Mouse (Mus musculus) heart, adult 11 months (tissue): ENCODE data around the gene Tubb5.
A peak's percentile ranks its signal among the peaks of the same experiment; 100 is the strongest.

ENCODE experiments used
- DNase-seq: peaks from one replicate; pipeline ENCODE4 v3.0.0; 2022

Tubb5 gene

GRCm38 (mm10) chr17:35859835-35860234 is 21.7 kb upstream of the Tubb5 start:
- DNase-seq = no peak

DNA sequence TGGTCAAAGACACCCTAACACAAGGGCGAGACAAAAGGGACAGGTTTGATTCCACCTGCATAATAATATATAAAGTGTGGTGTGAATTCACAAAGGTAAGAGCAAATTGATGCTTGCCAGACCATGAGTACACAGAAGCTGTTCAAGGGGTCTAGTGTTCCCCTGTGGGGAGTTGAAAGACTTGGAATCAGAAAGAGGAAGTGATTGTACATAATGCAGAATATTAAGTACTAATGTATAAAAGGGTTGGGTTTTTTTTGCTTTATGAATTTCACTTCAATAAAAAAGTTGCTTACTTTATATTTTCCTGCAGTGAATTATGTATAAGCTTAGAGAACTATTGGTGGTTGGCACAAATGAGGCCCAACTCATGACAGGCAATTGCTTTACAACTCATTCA is 21.3 kb upstream of the Tubb5 start:
- DNase-seq = no peak

GRCm38 (mm10) chr17:35850974-35851373 is 12.9 kb upstream of the Tubb5 start:
- DNase-seq = no peak

DNA sequence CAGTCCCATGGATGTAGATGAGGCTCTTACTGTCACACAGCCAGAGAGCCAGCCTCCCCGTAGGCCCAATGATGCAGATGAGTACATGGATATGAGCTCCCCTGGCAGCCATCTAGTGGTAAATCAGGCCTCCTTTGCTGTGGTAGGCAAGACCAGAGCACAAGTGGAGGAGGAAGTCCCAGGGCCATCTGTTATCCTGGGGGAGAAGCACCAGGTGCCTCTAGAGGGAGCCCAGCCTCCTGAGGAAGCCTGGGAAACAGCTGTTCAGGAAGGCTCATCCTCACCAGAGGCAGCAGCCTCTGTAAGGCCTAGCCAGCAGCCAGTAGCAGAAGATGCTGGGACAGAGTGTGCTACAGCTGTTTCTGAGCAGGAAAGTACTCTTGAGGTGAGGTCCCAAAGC is 10.0 kb upstream of the Tubb5 start:
- no peak for DNase-seq

- DNase-seq = no peak
Observed at GRCm38 (mm10) chr17:35843514-35843913, 5.4 kb upstream of the Tubb5 start.

- DNase-seq = peak; percentile 93
Observed at GRCm38 (mm10) chr17:35842006-35842405, 3.9 kb upstream of the Tubb5 start.

GRCm38 (mm10) chr17:35841076-35841950 is 3.2 kb upstream of the Tubb5 start, which contains the start of gene Mdc1:
Gene Mdc1 (plus strand): TSS chr17:35841515.
- peak; percentile 100 for DNase-seq

GRCm38 (mm10) chr17:35840561-35840960 is 2.5 kb upstream of the Tubb5 start:
- DNase-seq = no peak

GRCm38 (mm10) chr17:35839002-35839401 is 896 bp upstream of the Tubb5 start:
- DNase-seq = peak; percentile 93

- DNase-seq = no peak
Observed at GRCm38 (mm10) chr17:35838570-35838969, 464 bp upstream of the Tubb5 start.

DNA sequence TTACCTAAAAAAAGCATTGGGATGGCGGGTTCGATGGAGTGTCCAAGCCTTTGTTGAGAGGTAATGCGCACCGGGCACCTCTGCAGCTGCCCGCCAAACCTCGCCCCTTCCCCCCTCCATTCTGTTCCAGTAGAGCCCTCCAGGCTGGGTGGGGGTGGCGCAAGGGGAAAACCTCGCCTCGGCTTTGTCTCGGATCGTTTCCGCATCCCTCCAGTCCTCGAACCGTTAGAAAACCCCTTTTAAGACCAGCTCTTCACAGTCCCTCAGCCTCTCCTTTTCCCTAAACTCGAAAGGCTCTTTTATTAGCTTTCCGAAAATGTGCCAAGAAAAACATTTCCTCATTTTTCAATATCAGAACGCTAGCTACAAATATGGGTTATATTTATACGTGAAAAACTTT is 619 bp downstream of the Tubb5 start:
- DNase-seq = peak; percentile 95

DNA sequence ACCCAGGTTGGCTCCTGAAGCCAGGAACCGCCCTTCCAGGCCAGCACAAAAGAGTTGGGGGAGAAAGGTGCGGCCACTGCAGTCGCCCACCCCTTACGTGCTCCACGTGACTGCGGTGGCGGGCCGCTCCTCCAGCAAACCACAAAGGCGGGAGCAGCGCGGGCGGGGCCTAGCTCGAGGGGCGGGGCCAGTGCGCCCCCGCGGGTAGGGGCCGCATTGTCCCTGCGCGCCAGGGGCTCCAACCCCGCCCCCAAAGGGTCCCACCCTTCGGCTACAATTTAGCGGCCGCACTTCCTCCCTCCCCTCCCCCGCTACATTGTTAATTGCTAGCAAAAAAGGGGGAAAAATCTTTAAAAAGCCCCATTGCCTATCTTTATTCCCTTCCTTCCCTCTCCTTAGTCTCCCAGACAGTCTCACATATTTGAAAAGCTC is 1.1 kb downstream of the Tubb5 start:
- DNase-seq = peak; percentile 99

DNA sequence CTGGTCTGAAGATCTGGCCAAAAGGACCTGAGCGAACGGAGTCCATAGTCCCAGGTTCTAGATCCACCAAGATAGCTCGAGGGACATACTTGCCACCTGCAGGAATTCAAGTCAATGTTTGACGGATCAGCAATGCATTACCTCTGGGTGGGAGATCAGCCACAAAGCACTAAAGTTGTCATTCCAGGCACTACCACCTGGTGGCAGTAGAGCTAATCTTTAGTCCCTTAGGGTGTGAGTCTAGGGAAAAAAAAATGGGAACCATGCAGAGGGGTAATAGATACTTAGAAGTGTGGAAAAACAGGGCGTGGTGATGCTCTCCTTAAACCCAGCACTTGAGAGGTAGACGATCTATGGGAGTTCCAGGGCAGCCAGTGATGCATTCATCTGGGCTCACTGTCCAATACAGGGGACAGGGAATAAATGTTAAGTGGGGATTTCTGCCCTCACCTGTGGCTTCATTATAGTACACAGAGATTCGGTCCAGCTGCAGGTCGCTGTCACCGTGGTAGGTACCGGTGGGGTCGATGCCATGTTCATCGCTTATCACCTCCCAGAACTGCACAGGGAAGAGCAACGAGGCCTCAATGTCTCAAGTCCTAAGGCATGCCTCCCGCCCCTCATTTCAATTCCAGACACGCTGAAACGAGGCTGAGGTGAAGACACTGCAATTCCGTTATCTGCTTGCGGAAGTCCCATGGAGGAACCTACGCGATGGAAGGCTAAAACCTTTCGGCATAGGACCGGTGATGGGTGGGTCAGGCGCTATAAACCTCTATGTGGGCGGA is 1.7 kb downstream of the Tubb5 start:
- peak; percentile 98 for DNase-seq

- peak; percentile 95 for DNase-seq
Observed at GRCm38 (mm10) chr17:35835424-35836140, 2.5 kb downstream of the Tubb5 start.

GRCm38 (mm10) chr17:35834696-35835422 is 3.2 kb downstream of the Tubb5 start:
- DNase-seq = no peak

DNA sequence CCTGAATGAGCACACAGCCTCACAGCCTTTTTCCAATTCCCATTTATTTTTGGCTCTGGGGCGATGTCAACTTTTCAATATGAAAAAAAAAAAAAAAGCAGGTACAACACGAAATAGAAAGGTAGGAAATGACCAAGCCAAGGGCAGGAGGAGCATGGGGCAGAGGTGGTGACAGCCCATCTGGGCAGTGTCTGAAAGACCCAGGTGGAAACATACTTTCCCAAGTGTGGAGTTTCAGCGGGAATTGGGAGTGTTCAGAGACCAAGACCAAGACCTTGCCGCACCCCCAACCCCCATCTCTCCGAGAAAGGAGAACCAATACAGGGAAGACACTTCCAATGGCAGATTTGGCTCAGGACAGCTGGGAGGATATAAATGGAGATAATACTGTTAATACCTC is 4.2 kb downstream of the Tubb5 start:
- DNase-seq = no peak

GRCm38 (mm10) chr17:35833239-35833751 is 4.8 kb downstream of the Tubb5 start:
- DNase-seq = peak; percentile 94

DNA sequence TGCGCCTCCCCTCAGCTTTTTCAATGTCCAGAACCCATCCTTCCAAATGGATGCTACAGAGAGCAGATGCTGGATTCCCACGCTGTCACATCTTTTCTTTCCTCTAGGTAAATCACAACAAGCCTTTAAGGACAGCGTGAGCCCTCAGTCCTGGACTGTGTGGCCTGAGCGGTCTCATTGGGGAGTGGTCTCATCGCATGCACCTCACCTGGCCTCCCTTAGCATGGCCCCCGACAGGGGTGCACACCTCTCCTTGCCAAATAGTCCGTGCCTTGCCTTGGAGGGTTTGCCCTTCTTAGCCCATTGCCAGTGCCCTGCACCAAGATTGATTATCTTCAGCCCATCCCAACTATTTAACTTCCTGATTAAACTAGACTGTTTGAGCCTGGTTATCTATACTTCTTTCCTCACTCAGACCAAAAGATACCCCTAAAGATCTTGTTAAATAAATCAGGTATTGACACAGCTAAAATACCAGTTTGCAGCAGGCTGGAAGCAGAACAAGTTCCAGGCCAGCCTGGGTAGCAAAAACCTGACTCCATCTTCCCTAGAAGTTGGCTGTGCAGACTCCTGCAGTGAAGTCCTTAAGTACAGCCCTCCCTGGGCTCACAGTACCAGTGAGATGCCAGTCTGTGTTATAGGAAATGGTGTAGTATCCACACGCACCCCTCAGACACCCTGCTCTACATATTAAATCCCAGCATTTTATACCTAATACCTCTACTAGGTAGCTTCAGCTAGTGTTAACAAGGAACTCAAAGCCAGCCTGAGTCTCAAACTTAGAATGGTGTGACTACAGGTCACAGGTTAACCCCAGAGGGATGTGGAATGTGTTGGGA is 5.5 kb downstream of the Tubb5 start:
- DNase-seq = no peak

DNA sequence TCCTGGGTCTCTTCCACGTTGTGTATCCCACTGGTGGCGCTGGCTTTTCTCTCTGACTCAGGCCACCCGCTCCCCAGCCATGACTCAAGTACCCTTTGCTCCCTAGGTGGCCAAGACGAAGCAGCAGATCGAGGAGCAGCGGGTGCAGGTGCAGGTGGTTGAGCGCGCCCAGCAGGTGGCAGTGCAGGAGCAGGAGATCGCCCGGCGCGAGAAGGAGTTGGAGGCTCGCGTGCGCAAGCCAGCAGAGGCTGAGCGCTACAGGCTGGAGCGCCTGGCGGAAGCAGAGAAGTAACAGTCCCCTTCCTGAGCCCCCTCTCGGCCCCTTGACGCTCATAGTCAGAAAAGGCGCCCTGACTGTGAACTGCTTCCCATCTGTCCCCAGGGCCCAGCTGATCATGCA is 8.4 kb downstream of the Tubb5 start:
- peak; percentile 97 for DNase-seq

- peak; percentile 93 for DNase-seq
Observed at GRCm38 (mm10) chr17:35825109-35825850, 12.8 kb downstream of the Tubb5 start.

- DNase-seq = peak; percentile 96
Observed at GRCm38 (mm10) chr17:35824402-35824801, 13.7 kb downstream of the Tubb5 start.
